Mouse (Mus musculus) frontal cortex, postnatal 14 days (tissue): ENCODE data around the gene Six5.

Source experiments
- DNase-seq, 2 experiments: peaks; one replicate each; pipeline ENCODE4 v3.0.0; 2022; ENCODE audit warnings: low spot score in 2 of 2

Six5 gene

GRCm38 (mm10) chr7:19075723-19076585 lies 18.4 kb upstream of the Six5 start, which contains the start of gene Dmwd:
Gene Dmwd, plus strand, starts transcription at chr7:19076227.
- DNase-seq: peak; percentile 95 to 98

GRCm38 (mm10) chr7:19076586-19076991 lies 17.8 kb upstream of the Six5 start:
- no peak for DNase-seq

- DNase-seq: no peak
Observed at GRCm38 (mm10) chr7:19077761-19078160, 16.6 kb upstream of the Six5 start.

- no peak for DNase-seq
Observed at GRCm38 (mm10) chr7:19078732-19079131, 15.7 kb upstream of the Six5 start.

GRCm38 (mm10) chr7:19080451-19080950 lies 13.9 kb upstream of the Six5 start:
- DNase-seq: no peak

- no peak for DNase-seq
Observed at GRCm38 (mm10) chr7:19082171-19082570, 12.2 kb upstream of the Six5 start.

GRCm38 (mm10) chr7:19083096-19083495 lies 11.3 kb upstream of the Six5 start:
- no peak for DNase-seq

GRCm38 (mm10) chr7:19083701-19084100 lies 10.7 kb upstream of the Six5 start, which contains the start of gene Dmpk:
Gene Dmpk, plus strand, starts transcription at chr7:19083849.
- no peak for DNase-seq

GRCm38 (mm10) chr7:19084277-19084771 lies 10.1 kb upstream of the Six5 start:
- DNase-seq: no peak

- DNase-seq: no peak
Observed at GRCm38 (mm10) chr7:19084921-19085473, 9.4 kb upstream of the Six5 start.

- DNase-seq: no peak
Observed at GRCm38 (mm10) chr7:19085495-19085894, 8.9 kb upstream of the Six5 start.

- no peak for DNase-seq
Observed at GRCm38 (mm10) chr7:19086042-19086441, 8.4 kb upstream of the Six5 start.

- no peak for DNase-seq
Observed at GRCm38 (mm10) chr7:19086760-19087159, 7.6 kb upstream of the Six5 start.

GRCm38 (mm10) chr7:19088813-19089212 lies 5.6 kb upstream of the Six5 start:
- DNase-seq: no peak

- no peak for DNase-seq
Observed at GRCm38 (mm10) chr7:19091913-19092312, 2.5 kb upstream of the Six5 start.

- DNase-seq: no peak
Observed at GRCm38 (mm10) chr7:19092381-19093173, 1.8 kb upstream of the Six5 start.

- peak in 1 of 2 experiments; percentile 67 for DNase-seq
Observed at GRCm38 (mm10) chr7:19093174-19093521, 1.2 kb upstream of the Six5 start.

- peak; percentile 79 to 83 for DNase-seq
Observed at GRCm38 (mm10) chr7:19093537-19094385, 633 bp upstream of the Six5 start.

- DNase-seq: no peak
Observed at GRCm38 (mm10) chr7:19094826-19095750, 694 bp downstream of the Six5 start.

- no peak for DNase-seq
Observed at GRCm38 (mm10) chr7:19095751-19096110, 1.3 kb downstream of the Six5 start.
